Mouse (Mus musculus) gastrocnemius, adult 2 months (tissue): ENCODE measurements around the gene Dnaic1. TPM values are rescaled to one million over a fixed set of nuclear protein-coding genes. Genes with fewer than 3 reads are reported as not detected.

Experiments used
- DNase-seq: peaks from one replicate; pipeline ENCODE4 v3.0.0; 2022
- H3K27ac ChIP-seq: fragments of 200-600 bp; 2 replicates; pipeline ENCODE4 v1.8.1; 2022; ENCODE audit warnings: mild to moderate bottlenecking
- H3K4me3 ChIP-seq: fragments of 200-600 bp; 2 replicates; pipeline ENCODE4 v1.8.1; 2022; ENCODE audit warnings: mild to moderate bottlenecking, moderate library complexity
- CTCF ChIP-seq: fragments of 200-600 bp; IDR thresholded peaks from 2 replicates; pipeline ENCODE4 v1.8.1; 2022; ENCODE audit warnings: antibody characterized with exemption, mild to moderate bottlenecking, moderate library complexity
- intact Hi-C: fragments of 180-260 bp; cut with DNase I; formaldehyde crosslinking; loops from one replicate; pipeline ENCODE4 v1.15.1; 2025
- total RNA-seq, 2 experiments: library from RNA; stranded (reverse); gene quantifications; 2 replicates each; pipeline ENCODE4 v1.2.3; 2021

The Dnaic1 gene
- total RNA-seq, 2 experiments from 2014 or later = 0.56 to 0.59 TPM

- TF ChIP-seq CTCF = peak; percentile 16; the same call in 1 of the 2 replicates
- Histone ChIP-seq H3K27ac (peak overlapping the region; percentile 43; the same call in 1 of the 2 replicates), H3K4me3 (no peak overlapping the region)
- DNase-seq = peak; percentile 46
- intact Hi-C loops = no loop called here
Observed at GRCm38 (mm10) chr4:41547086-41547485, 22.5 kb upstream of the Dnaic1 start.

DNA sequence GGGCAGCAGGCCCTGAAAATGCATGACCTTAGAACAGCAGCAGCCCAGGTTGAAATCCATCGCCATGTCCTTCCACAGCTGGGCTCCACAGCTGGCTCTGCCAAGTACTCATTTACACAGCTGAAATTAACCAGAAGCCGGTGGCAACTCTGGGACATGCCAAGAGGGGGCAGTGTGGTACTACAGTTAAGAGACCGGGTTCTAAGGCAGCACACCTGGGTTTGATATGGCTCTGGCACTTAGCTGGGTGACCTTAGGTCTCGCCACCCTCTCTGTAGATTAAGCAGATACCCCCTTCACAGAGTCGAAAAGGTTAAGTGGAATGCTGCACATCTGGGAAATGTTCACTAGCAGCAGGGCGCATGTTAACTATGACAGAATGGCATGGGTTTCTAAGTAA is 17.0 kb upstream of the Dnaic1 start:
- H3K4me3 ChIP-seq = no peak overlapping the region
- no peak overlapping the region for H3K27ac ChIP-seq
- intact Hi-C loops = loop anchor here (1.0 to 2.0 kb wide), 3 partner anchors 62 to 156 kb away; no protein-coding TSS in a partner anchor
- DNase-seq = peak; percentile 81
- peak; percentile 89 for TF ChIP-seq CTCF

DNA sequence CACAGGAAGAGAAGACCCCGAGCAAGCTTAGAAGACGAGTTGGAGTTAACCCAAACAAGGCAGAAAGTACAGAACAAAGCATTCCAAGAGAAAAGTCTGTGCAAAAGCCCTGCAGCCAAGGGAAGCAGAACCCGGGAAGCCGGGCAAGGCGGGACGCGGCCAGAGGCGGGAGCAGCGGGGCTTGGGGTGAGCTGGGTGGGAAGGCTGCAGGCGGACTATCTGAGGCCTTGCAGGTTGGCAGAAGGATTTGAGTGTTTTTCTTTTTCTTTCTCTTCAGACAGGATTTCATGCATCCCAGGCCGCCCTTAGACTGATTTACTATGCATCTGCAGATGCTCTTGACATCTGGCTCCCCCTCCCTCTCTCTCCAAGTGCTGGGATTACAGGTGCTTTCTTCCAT is 16.5 kb upstream of the Dnaic1 start:
- no peak for TF ChIP-seq CTCF
- Histone ChIP-seq H3K4me3 (no peak overlapping the region), H3K27ac (peak overlapping the region; percentile 92; the same call in 1 of the 2 replicates)
- intact Hi-C loops = loop anchor here (2.0 kb wide), 2 partner anchors 100 to 156 kb away; no protein-coding TSS in a partner anchor
- DNase-seq = no peak

DNA sequence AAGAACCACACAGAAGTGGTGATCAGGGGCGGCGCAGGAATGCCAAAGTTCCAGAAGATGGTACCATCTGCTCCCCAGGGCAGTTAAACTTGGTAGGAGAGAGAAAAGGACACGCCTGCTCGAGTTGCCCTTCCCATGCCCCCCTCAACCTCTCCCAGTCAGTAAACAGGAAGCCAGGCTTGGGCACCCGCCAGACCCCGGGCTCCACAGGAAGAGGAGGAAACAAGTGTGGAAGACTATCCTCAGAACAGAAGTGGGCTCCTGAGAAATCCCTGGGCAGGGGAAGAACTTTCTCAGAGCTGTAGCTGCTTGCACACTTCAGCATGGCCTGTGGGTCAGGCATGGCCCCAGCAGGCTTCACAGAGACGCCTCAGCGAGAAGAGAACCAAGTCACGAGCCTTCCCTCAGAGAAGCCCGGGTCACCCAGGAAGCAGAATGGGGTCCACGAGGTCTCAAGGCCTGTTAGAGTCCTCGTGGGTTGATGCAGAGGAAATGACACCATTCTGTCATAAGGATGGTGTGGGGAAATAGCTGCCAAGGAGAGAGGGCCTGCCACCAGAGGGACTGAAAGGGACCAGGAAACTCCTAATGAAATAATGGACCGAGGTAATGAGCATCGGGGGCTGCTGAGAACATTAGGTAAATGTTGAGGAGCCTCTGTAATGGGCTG is 14.4 kb upstream of the Dnaic1 start:
- intact Hi-C loops = no loop called here
- TF ChIP-seq CTCF = 0 out of 2 replicates have a peak, but pooled peaks have one; percentile 7
- peak overlapping the region; percentile 92 for H3K27ac ChIP-seq
- DNase-seq = peak; percentile 82
- peak overlapping the region; percentile 32 for H3K4me3 ChIP-seq

DNA sequence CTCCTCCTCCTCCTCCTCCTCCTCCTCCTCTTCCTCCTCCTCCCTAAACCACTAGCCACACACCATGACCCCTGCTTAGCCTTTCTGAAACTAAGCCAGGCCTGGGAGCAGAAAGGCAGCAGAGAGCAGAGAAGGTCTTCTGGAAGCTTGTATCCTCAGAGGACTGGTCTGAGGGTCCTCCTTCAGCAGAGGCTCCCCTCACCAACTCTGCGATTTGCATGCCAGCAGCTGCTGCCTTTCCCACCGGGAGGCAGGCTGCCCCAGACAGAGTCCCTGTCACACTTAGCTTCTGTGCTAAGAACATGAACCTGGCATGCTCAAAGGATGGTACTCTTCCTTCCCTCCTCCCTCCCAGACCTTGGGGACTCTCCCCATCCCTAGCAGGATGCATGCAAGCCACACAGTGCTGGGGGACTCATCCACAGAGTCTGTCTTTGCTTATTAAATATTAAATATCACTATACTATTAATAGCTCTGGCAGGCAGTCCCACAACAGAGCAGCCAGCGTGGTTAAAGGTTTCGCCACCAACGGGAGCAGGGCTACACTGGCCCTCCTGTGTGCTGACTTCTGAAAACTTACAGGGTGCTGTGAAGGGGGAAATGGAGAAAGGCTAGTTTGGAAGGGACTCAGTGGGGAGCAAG is 13.1 kb upstream of the Dnaic1 start:
- DNase-seq = peak; percentile 71
- TF ChIP-seq CTCF = no peak
- intact Hi-C loops = no loop called here
- peak overlapping the region; percentile 92 for H3K27ac ChIP-seq
- peak overlapping the region; percentile 44 for H3K4me3 ChIP-seq

DNA sequence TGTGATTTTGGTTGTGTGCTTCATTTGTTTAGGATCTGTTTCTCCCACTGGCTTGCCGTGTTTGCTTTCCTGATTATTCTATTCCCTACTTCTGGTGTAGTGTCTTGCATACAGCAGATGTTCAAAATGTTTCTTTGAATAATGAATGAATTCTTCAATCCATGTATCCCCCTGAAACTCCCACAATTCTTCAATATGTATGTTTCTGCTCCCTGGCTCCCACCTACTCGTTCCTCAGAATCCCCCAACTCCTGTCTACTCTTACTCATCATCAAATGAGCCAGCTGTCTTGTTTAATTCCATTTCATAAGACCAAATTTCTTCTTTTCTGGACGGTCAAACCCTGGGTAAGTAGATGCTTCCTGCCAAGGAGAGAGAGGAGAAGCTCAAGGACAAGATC is 12.5 kb upstream of the Dnaic1 start:
- TF ChIP-seq CTCF = no peak
- peak overlapping the region; percentile 92 for H3K27ac ChIP-seq
- peak overlapping the region; percentile 44; the same call in 1 of the 2 replicates for H3K4me3 ChIP-seq

GRCm38 (mm10) chr4:41563297-41563696 is 6.3 kb upstream of the Dnaic1 start:
- intact Hi-C loops = no loop called here
- TF ChIP-seq CTCF = no peak

More for the DNA sequence above, 12.5 kb upstream of the Dnaic1 start:
- no peak for DNase-seq
- intact Hi-C loops = no loop called here

DNA sequence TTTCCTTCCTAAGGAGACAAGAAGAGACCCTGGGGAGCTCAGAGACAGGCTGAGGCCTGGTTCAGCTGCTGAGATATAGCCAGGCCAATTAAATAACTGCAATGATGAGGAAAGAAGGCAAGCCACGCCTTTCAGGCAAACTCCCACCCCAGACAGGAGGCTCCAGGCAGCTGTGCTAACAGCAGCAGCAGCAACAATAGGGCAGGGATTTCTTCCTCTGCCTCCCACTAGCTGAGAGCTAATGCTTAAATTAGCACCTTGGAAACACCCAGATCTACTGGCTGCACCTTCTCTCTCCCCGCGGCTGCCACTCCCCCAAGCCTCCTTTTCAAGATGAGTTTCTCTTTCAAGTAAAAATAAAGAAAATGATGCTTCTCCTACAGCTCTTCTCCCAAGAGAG is 3.5 kb upstream of the Dnaic1 start:
- no peak for DNase-seq
- Histone ChIP-seq H3K27ac (peak overlapping the region; percentile 36), H3K4me3 (no peak overlapping the region)
- intact Hi-C loops = no loop called here
- TF ChIP-seq CTCF = no peak

More at GRCm38 (mm10) chr4:41563297-41563696, 6.3 kb upstream of the Dnaic1 start:
- Histone ChIP-seq H3K4me3 (no peak overlapping the region), H3K27ac (peak overlapping the region; percentile 16)
- DNase-seq = no peak

DNA sequence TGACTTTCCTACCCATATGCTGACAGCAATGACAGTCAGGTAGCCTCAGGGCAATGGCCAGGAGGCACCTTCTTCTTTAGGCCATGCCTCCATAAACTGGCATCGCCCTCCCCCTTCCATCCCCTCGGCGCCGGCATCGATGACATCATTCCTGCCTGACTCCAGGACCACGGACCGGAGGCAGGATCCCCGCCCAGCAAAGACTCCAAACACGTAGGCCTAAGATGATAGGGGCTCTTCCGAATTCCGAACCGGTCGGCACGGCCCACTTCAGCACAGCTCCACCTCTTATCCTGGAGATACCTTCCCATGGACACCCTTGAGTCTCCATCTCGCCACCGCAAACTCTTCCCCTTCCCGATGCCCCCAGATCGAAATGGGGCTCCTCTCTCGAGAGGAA is 1.3 kb upstream of the Dnaic1 start:
- Histone ChIP-seq H3K4me3 (peak overlapping the region; percentile 97), H3K27ac (peak overlapping the region; percentile 94)
- intact Hi-C loops = no loop called here
- no peak for TF ChIP-seq CTCF
- peak; percentile 56 for DNase-seq

DNA sequence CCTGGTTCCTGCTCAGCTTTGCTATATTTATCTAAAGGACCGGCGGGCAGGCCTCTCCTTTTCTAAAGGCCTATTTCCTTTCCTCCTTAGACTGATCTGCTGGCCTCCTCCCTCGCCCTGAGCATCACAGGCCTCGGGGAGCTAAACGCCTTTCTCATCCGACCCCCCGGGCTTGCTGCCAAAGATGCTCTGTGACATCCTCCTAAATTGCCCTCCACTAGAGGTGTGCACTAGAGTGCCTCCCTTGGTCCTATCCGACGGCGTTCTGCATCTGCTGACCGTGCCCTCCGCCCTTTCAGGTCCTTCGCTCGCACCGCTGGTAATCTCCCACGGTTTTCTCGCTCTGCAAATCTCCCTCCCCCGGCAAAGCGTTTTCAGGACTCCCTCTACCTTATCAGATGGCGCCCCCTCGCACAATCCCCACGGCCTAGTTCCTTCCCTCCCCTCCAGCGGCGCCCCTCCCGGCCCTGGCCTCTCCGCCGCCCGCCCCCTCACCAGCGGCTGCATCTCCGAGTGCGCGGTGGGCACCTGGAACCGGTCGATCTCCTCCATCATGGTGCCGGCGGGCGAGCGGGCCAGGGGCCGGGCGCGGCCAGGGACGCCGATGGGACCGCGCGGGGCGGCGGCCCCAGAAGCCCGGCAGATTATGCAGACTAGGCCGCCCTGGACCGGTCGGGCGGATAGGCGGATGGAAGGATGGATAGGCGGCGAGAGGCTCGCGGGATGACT is 729 bp upstream of the Dnaic1 start:
- Histone ChIP-seq H3K4me3 (peak overlapping the region; percentile 97), H3K27ac (peak overlapping the region; percentile 94)
- intact Hi-C loops = no loop called here
- TF ChIP-seq CTCF = no peak
- peak; percentile 61 for DNase-seq

DNA sequence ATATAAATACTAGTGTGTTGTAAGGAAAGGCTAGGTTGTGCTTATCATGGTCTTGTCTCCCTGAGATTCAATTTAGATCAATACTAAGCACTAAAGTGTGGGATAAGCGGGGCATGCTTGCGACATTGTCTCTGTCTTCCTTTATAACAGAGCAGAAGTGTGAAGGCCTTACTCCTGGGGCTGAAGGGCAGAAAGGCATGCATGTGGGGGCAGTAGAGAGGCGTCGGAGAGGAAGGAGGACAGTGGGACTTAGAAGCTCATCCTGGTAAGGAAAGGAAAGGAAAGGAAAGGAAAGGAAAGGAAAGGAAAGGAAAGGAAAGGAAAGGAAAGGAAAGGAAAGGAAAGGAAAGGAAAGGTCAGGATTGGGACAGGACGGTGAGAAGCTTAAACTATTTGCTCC is 1.9 kb downstream of the Dnaic1 start:
- H3K27ac ChIP-seq = no peak overlapping the region
- H3K4me3 ChIP-seq = no peak overlapping the region
- no peak for DNase-seq
- intact Hi-C loops = loop anchor here (5.0 kb wide), 1 partner anchor 41 kb away; no protein-coding TSS in a partner anchor
- TF ChIP-seq CTCF = peak; percentile 37

- Histone ChIP-seq H3K27ac (no peak overlapping the region), H3K4me3 (no peak overlapping the region)
- intact Hi-C loops = loop anchor here (5.0 kb wide), 1 partner anchor 39 kb away; no protein-coding TSS in a partner anchor
- DNase-seq = no peak
- no peak for TF ChIP-seq CTCF
Observed at GRCm38 (mm10) chr4:41573492-41573891, 3.9 kb downstream of the Dnaic1 start.
